In genomic region chr5:111681362-111682028, GRCm38 (mm10) we compare ENCODE assay signal across 15 mouse cellular contexts. TPM values are rescaled to one million over a fixed set of nuclear protein-coding genes. Genes with fewer than 3 reads are reported as not detected.
DNase-seq lines count a peak whose midpoint lies in the region; ATAC-seq and TF ChIP-seq lines count a peak whose summit lies in the region.
"Had no signal": no experiment of that assay in that cellular context is flagged by ENCODE, and none has a peak within 500 bp of the region (broad histone marks: within the 10 kb centered on the region; RNA-seq: fewer than 3 reads in every experiment).

No protein-coding gene starts in this region.

- no peaks in the 10 kb centered on the region for H3K36me3 ChIP-seq in embryonic facial prominence, embryonic 10.5 days (replicated peaks)
- H3K36me3 ChIP-seq in hindbrain, embryonic 12.5 days, result no peaks in the 10 kb centered on the region
- no peaks in the 10 kb centered on the region for H3K36me3 ChIP-seq in midbrain, embryonic 15.5 days (replicated peaks)
- H3K36me3 ChIP-seq: heart, embryonic 13.5 days had no signal

- peaks cover 38% of the 10 kb centered on the region for H3K27me3 ChIP-seq in embryonic facial prominence, embryonic 10.5 days (replicated peaks; ENCODE audit: low read depth, poor library complexity, severe bottlenecking)
- no peaks in the 10 kb centered on the region for H3K27me3 ChIP-seq in hindbrain, embryonic 12.5 days
- H3K27me3 ChIP-seq in midbrain, embryonic 15.5 days (replicated peaks), result no peaks in the 10 kb centered on the region

- peaks cover 61% of the 10 kb centered on the region for H3K4me1 ChIP-seq in embryonic facial prominence, embryonic 10.5 days
- H3K4me1 ChIP-seq in hindbrain, embryonic 12.5 days, result peaks cover 47% of the 10 kb centered on the region
- peaks cover 44% of the 10 kb centered on the region for H3K4me1 ChIP-seq in midbrain, embryonic 15.5 days

- ATAC-seq in hindbrain, embryonic 12.5 days (ENCODE audit: low FRiP score), result peak; percentile 55
- peak; percentile 65 for ATAC-seq in midbrain, embryonic 15.5 days (replicated peaks)
- no peak for ATAC-seq in CD4-positive, CD25-positive, alpha-beta regulatory T cell, adult 4 months

- peak overlapping the region; percentile 27 for H3K9ac ChIP-seq in hindbrain, embryonic 12.5 days
- H3K9ac ChIP-seq in midbrain, embryonic 15.5 days, result no peak overlapping the region
- H3K9ac ChIP-seq: heart, embryonic 13.5 days had no signal

- H3K4me3 ChIP-seq in layer of hippocampus, adult 2 months, result no peak overlapping the region
- H3K4me3 ChIP-seq in embryonic facial prominence, embryonic 10.5 days, result no peak overlapping the region
- no peak overlapping the region for H3K4me3 ChIP-seq in hindbrain, embryonic 12.5 days
- H3K4me3 ChIP-seq in midbrain, embryonic 15.5 days, result no peak overlapping the region
- H3K4me3 ChIP-seq: erythroblast, embryonic 14.5 days; heart, embryonic 13.5 days had no signal

- no peak for TF ChIP-seq CTCF in layer of hippocampus, adult 2 months (conservative IDR thresholded peaks at IDR 0.05)

- 0 out of 2 replicates have a peak overlapping the region, but pooled peaks have one; percentile 32 for H3K27ac ChIP-seq in layer of hippocampus, adult 2 months
- peak overlapping the region; percentile 58 for H3K27ac ChIP-seq in embryonic facial prominence, embryonic 10.5 days (replicated peaks)
- peak overlapping the region; percentile 81 for H3K27ac ChIP-seq in hindbrain, embryonic 12.5 days
- peak overlapping the region; percentile 75 for H3K27ac ChIP-seq in midbrain, embryonic 15.5 days
- H3K27ac ChIP-seq: heart, embryonic 13.5 days had no signal

- H3K4me2 ChIP-seq in hindbrain, embryonic 12.5 days (replicated peaks), result no peak overlapping the region
- H3K4me2 ChIP-seq in midbrain, embryonic 15.5 days, result no peak overlapping the region
- H3K4me2 ChIP-seq: heart, embryonic 13.5 days had no signal

- DNase-seq in layer of hippocampus, adult 2 months (ENCODE audit: low spot score in 2 of 2), result no peak
- no peak for DNase-seq in layer of hippocampus, postnatal 25 days (ENCODE audit: extremely low spot score in 1 of 2, low spot score in 1 of 2)
- no peak for DNase-seq in embryonic facial prominence, embryonic 10.5 days (ENCODE audit: low spot score)
- DNase-seq in spleen, postnatal 36 days (ENCODE audit: low spot score in 2 of 2), result no peak
- DNase-seq in yolk sac, embryonic 10.5 days (ENCODE audit: low spot score), result no peak
- DNase-seq: cerebellum, adult 9-11 months; kidney, adult 2 months had no signal

- WGBS in embryonic facial prominence, embryonic 10.5 days, result 52% methylated on average over 7 of the region's 7 CpGs
- WGBS in hindbrain, embryonic 12.5 days, result 20% methylated on average over 7 of the region's 7 CpGs
- WGBS in midbrain, embryonic 15.5 days, result 27% methylated on average over 7 of the region's 7 CpGs

- no peaks in the 10 kb centered on the region for H3K9me3 ChIP-seq in embryonic facial prominence, embryonic 10.5 days
- no peaks in the 10 kb centered on the region for H3K9me3 ChIP-seq in hindbrain, embryonic 12.5 days (replicated peaks)
- H3K9me3 ChIP-seq in midbrain, embryonic 15.5 days, result no peaks in the 10 kb centered on the region
- H3K9me3 ChIP-seq: heart, embryonic 13.5 days had no signal

RNA-seq across cellular contexts. Expression of gene Gm26897, which starts 52.2 kb away (rescaled TPM):
- not detected for total RNA-seq in layer of hippocampus, adult 2 months (2021)
- total RNA-seq in layer of hippocampus, postnatal 25 days (2021), result not detected
- polyA plus RNA-seq in embryonic facial prominence, embryonic 10.5 days (2016; fragmentation: Nextera tagmentation; extraction: Ambion mirVana), result not detected in 2 replicates
- not detected in 2 replicates for polyA plus RNA-seq in hindbrain, embryonic 12.5 days (2016; fragmentation: Nextera tagmentation; extraction: Ambion mirVana)
- polyA plus RNA-seq in midbrain, embryonic 15.5 days (2015; fragmentation: Nextera tagmentation; extraction: Ambion mirVana), result not detected in 2 replicates
- not detected for polyA plus RNA-seq in CD4-positive, CD25-positive, alpha-beta regulatory T cell, adult 4 months (2017; shearing (Covaris generic))
- total RNA-seq: megakaryocyte progenitor cell, adult 5-6 weeks had no signal
- polyA plus RNA-seq: C2C12; erythroblast, embryonic 14.5 days; heart, embryonic 13.5 days; kidney, adult 2 months; liver, embryonic 16.5 days had no signal
